ENCODE assay signal across 11 mouse cellular contexts in genomic region chr7:30456911-30457628, GRCm38 (mm10). TPM values are rescaled to one million over a fixed set of nuclear protein-coding genes. Genes with fewer than 3 reads are reported as not detected.
DNase-seq lines count a peak whose midpoint lies in the region; ATAC-seq and TF ChIP-seq lines count a peak whose summit lies in the region.
"Had no signal": no experiment of that assay in that cellular context is flagged by ENCODE, and none has a peak within 500 bp of the region (broad histone marks: within the 10 kb centered on the region; RNA-seq: fewer than 3 reads in every experiment).

No protein-coding gene starts in this region.

- peaks cover 96% of the 10 kb centered on the region for H3K27me3 ChIP-seq in CH12.LX (replicated peaks)
- H3K27me3 ChIP-seq in forebrain, embryonic 13.5 days, result peaks cover 99% of the 10 kb centered on the region
- H3K27me3 ChIP-seq in limb, embryonic 15.5 days, result peaks cover 94% of the 10 kb centered on the region

- ATAC-seq in forebrain, embryonic 13.5 days, result peak; percentile 41
- no peak for ATAC-seq in limb, embryonic 15.5 days (ENCODE audit: insufficient number of reproducible peaks, low FRiP score, low TSS enrichment, low read depth)

- no peaks in the 10 kb centered on the region for H3K36me3 ChIP-seq in CH12.LX (replicated peaks in 1 of 2; ENCODE audit: control insufficient read depth in 1 of 2, insufficient read depth in 1 of 2, low read length in 1 of 2)
- no peaks in the 10 kb centered on the region for H3K36me3 ChIP-seq in forebrain, embryonic 13.5 days (ENCODE audit: poor library complexity, severe bottlenecking)
- no peaks in the 10 kb centered on the region for H3K36me3 ChIP-seq in limb, embryonic 15.5 days

- in situ Hi-C loops in CH12.LX (cut with MboI; ENCODE audit: low pct_ligation_motif_present, low pct_unique_long_range_greater_than_20kb, low sequenced_read_pairs), result no loop called here

- no peak for TF ChIP-seq RAD21 in CH12.LX (IDR thresholded peaks at IDR 0.05; ENCODE audit: low read depth, low read length)

- TF ChIP-seq CTCF in CH12.LX (conservative IDR thresholded peaks at IDR 0.05 in 1 of 2, IDR thresholded peaks at IDR 0.05 in 1 of 2; ENCODE audit: low read depth in 2 of 2, low read length in 2 of 2), result no peak

- H3K9ac ChIP-seq in CH12.LX (ENCODE audit: insufficient read depth, low read depth), result no peak overlapping the region
- H3K9ac ChIP-seq in forebrain, embryonic 13.5 days, result peak overlapping the region; percentile 48
- H3K9ac ChIP-seq in limb, embryonic 15.5 days, result no peak overlapping the region

- H3K4me1 ChIP-seq in CH12.LX (ENCODE audit: control insufficient read depth in 1 of 2, insufficient read depth in 2 of 2), result peaks cover 16 to 31% of the 10 kb centered on the region in 2 experiments
- H3K4me1 ChIP-seq in forebrain, embryonic 13.5 days, result peaks cover 35% of the 10 kb centered on the region
- peaks cover 23% of the 10 kb centered on the region for H3K4me1 ChIP-seq in limb, embryonic 15.5 days

- TF ChIP-seq POLR2A in CH12.LX (IDR thresholded peaks at IDR 0.05; ENCODE audit: low read depth, low read length), result no peak

- H3K27ac ChIP-seq in CH12.LX (ENCODE audit: insufficient read depth, low read depth), result no peak overlapping the region
- H3K27ac ChIP-seq in forebrain, embryonic 13.5 days, result no peak overlapping the region
- H3K27ac ChIP-seq in limb, embryonic 15.5 days, result no peak overlapping the region

- no peaks in the 10 kb centered on the region for H3K79me2 ChIP-seq in CH12.LX (replicated peaks; ENCODE audit: control insufficient read depth, extremely low read depth, insufficient read depth, poor library complexity, severe bottlenecking)

- TF ChIP-seq EP300 in CH12.LX (IDR thresholded peaks at IDR 0.05; ENCODE audit: low read length), result no peak

- H3K4me3 ChIP-seq in CH12.LX (replicated peaks in 1 of 3; ENCODE audit: low read depth in 2 of 3, low read length in 2 of 3, poor library complexity in 1 of 3), result no peak overlapping the region
- H3K4me3 ChIP-seq in forebrain, embryonic 13.5 days, result peak overlapping the region; percentile 27
- H3K4me3 ChIP-seq in limb, embryonic 15.5 days, result peak overlapping the region; percentile 14; the same call in 1 of the 2 replicates

- DNase-seq in embryo, embryonic 11 days, result peak; percentile 57
- no peak for DNase-seq in embryo, embryonic 10.5 days (ENCODE audit: low spot score)
- DNase-seq in CH12.LX (ENCODE audit: extremely low read depth), result no peak
- DNase-seq in adrenal gland, postnatal 4 days (ENCODE audit: low spot score in 2 of 2), result no peak
- no peak for DNase-seq in left cerebral cortex, postnatal 14 days (ENCODE audit: low spot score in 2 of 2)
- DNase-seq in spleen, postnatal 4 days (ENCODE audit: low spot score in 2 of 2), result no peak
- DNase-seq: adrenal gland, postnatal 25 days had no signal

- H3K4me2 ChIP-seq in CH12.LX (ENCODE audit: insufficient read depth, low read depth, poor library complexity, severe bottlenecking), result peak overlapping the region; percentile 39; the same call in 1 of the 2 replicates
- peak overlapping the region; percentile 54 for H3K4me2 ChIP-seq in forebrain, embryonic 13.5 days
- peak overlapping the region; percentile 33 for H3K4me2 ChIP-seq in limb, embryonic 15.5 days

- H3K9me3 ChIP-seq in CH12.LX (replicated peaks; ENCODE audit: low read length), result no peaks in the 10 kb centered on the region
- no peaks in the 10 kb centered on the region for H3K9me3 ChIP-seq in forebrain, embryonic 13.5 days (replicated peaks)
- no peaks in the 10 kb centered on the region for H3K9me3 ChIP-seq in limb, embryonic 15.5 days

- dilution Hi-C loops in CH12.LX (cut with MboI; ENCODE audit: extremely low pct_ligation_motif_present, extremely low pct_unique_long_range_greater_than_20kb, low sequenced_read_pairs), result no loop called here

- WGBS in forebrain, embryonic 13.5 days, result under 1% methylated on average over 31 of the region's 31 CpGs
- 1% methylated on average over 31 of the region's 31 CpGs for WGBS in limb, embryonic 15.5 days

- intact Hi-C loops in left cerebral cortex, postnatal 14 days (cut with DNase I), result no loop called here

TF ChIP-seq in CH12.LX, 34 proteins besides CTCF, POLR2A, EP300 and RAD21:
- TF ChIP-seq KAT2A (IDR thresholded peaks at IDR 0.05; ENCODE audit: insufficient replicate concordance, low read length) (no peak), TCF12 (IDR thresholded peaks at IDR 0.05; ENCODE audit: low read depth, low read length) (no peak), MXI1 (IDR thresholded peaks at IDR 0.05; ENCODE audit: low read depth, low read length) (no peak), E2F4 (IDR thresholded peaks at IDR 0.05; ENCODE audit: insufficient replicate concordance, low read depth, low read length) (no peak), ELF1 (IDR thresholded peaks at IDR 0.05; ENCODE audit: low read depth, low read length) (no peak), ZMIZ1 (IDR thresholded peaks at IDR 0.05; ENCODE audit: low read depth, low read length) (no peak), POLR2AphosphoS2 (IDR thresholded peaks at IDR 0.05; ENCODE audit: low read depth, low read length) (no peak), RCOR1 (conservative IDR thresholded peaks at IDR 0.05; ENCODE audit: low read depth, low read length) (no peak), SMC3 (IDR thresholded peaks at IDR 0.05; ENCODE audit: low read depth, low read length) (no peak), SIN3A (IDR thresholded peaks at IDR 0.05; ENCODE audit: low read length) (no peak), HCFC1 (IDR thresholded peaks at IDR 0.05; ENCODE audit: low read depth, low read length) (no peak)
TF ChIP-seq in CH12.LX: peak in this region for 0.

RNA-seq across cellular contexts. Expression of gene Kirrel2, which starts 0.4 kb away (rescaled TPM):
- total RNA-seq in CH12.LX (2012; rRNA removed) (not detected in 2 replicates), CH12.LX (2014; rRNA removed) (not detected in 2 replicates)
- polyA plus RNA-seq in CH12.LX (2012; ENCODE audit: insufficient read length, low read depth), result not detected in 2 replicates
- 0.36 and 0.65 TPM in 2 replicates for polyA plus RNA-seq in forebrain, embryonic 13.5 days (2015; fragmentation: Nextera tagmentation; extraction: Ambion mirVana)
- polyA plus RNA-seq in limb, embryonic 15.5 days (2015; fragmentation: Nextera tagmentation; extraction: Ambion mirVana), result 0.04 and 0.38 TPM in 2 replicates
- 1 to 10 TPM in 1 of 2 experiments, under 1 TPM in 1; 0.14 to 1.3 TPM for total RNA-seq in adrenal gland, postnatal 4 days (2021)
- total RNA-seq in left cerebral cortex, postnatal 14 days (2021), result 1 to 10 TPM; 6.1 to 8.0 TPM
- total RNA-seq: adrenal gland, postnatal 25 days; neutrophil, adult 5-6 weeks had no signal

RNA-seq across cellular contexts. Expression of gene Nphs1, which starts 1.0 kb away (rescaled TPM):
- total RNA-seq in CH12.LX (2012; rRNA removed), result 2.1 and 2.4 TPM in 2 replicates
- total RNA-seq in CH12.LX (2014; rRNA removed), result not detected in 2 replicates
- polyA plus RNA-seq in CH12.LX (2012; ENCODE audit: insufficient read length, low read depth), result 1.0 TPM in 1 of 2 replicates, not detected in the other
- 0.15 and 0.18 TPM in 2 replicates for polyA plus RNA-seq in forebrain, embryonic 13.5 days (2015; fragmentation: Nextera tagmentation; extraction: Ambion mirVana)
- polyA plus RNA-seq in limb, embryonic 15.5 days (2015; fragmentation: Nextera tagmentation; extraction: Ambion mirVana), result 0.07 TPM in 1 of 2 replicates, not detected in the other
- 1 to 10 TPM in 1 of 2 experiments, under 1 TPM in 1; 0.08 to 7.1 TPM for total RNA-seq in adrenal gland, postnatal 4 days (2021)
- under 1 TPM; 0.35 to 0.53 TPM for total RNA-seq in left cerebral cortex, postnatal 14 days (2021)
- total RNA-seq: adrenal gland, postnatal 25 days; neutrophil, adult 5-6 weeks had no signal

RNA-seq across cellular contexts. Expression of gene Aplp1, which starts 11.7 kb away (rescaled TPM):
- total RNA-seq in CH12.LX (2012; rRNA removed), result 0.34 and 0.93 TPM in 2 replicates
- not detected in 2 replicates for total RNA-seq in CH12.LX (2014; rRNA removed)
- polyA plus RNA-seq in CH12.LX (2012; ENCODE audit: insufficient read length, low read depth), result 0.10 TPM in 1 of 2 replicates, not detected in the other
- 306 and 329 TPM in 2 replicates for polyA plus RNA-seq in forebrain, embryonic 13.5 days (2015; fragmentation: Nextera tagmentation; extraction: Ambion mirVana)
- polyA plus RNA-seq in limb, embryonic 15.5 days (2015; fragmentation: Nextera tagmentation; extraction: Ambion mirVana), result 28.6 and 32.7 TPM in 2 replicates
- 10 to 100 TPM; 49.5 to 59.1 TPM for total RNA-seq in adrenal gland, postnatal 4 days (2021)
- total RNA-seq in left cerebral cortex, postnatal 14 days (2021), result 1,000 to 10,000 TPM; 1,098 to 1,148 TPM
- total RNA-seq: neutrophil, adult 5-6 weeks had no signal

RNA-seq across cellular contexts. Expression of gene Nfkbid, which starts 35.5 kb away (rescaled TPM):
- 133 and 161 TPM in 2 replicates for total RNA-seq in CH12.LX (2012; rRNA removed)
- 131 and 144 TPM in 2 replicates for total RNA-seq in CH12.LX (2014; rRNA removed)
- polyA plus RNA-seq in CH12.LX (2012; ENCODE audit: insufficient read length, low read depth), result 175 and 197 TPM in 2 replicates
- 1.3 and 1.6 TPM in 2 replicates for polyA plus RNA-seq in forebrain, embryonic 13.5 days (2015; fragmentation: Nextera tagmentation; extraction: Ambion mirVana)
- polyA plus RNA-seq in limb, embryonic 15.5 days (2015; fragmentation: Nextera tagmentation; extraction: Ambion mirVana), result 1.4 and 2.1 TPM in 2 replicates
- total RNA-seq in adrenal gland, postnatal 4 days (2021), result 1 to 10 TPM; 2.1 to 2.3 TPM
- total RNA-seq in left cerebral cortex, postnatal 14 days (2021), result 1 to 10 TPM; 2.8 to 4.2 TPM

RNA-seq across cellular contexts. Expression of gene Prodh2, which starts 36.4 kb away (rescaled TPM):
- total RNA-seq in CH12.LX (2012; rRNA removed) (not detected in 2 replicates), CH12.LX (2014; rRNA removed) (not detected in 2 replicates)
- not detected in 2 replicates for polyA plus RNA-seq in CH12.LX (2012; ENCODE audit: insufficient read length, low read depth)
- 0.31 TPM in 1 of 2 replicates, not detected in the other for polyA plus RNA-seq in forebrain, embryonic 13.5 days (2015; fragmentation: Nextera tagmentation; extraction: Ambion mirVana)
- polyA plus RNA-seq in limb, embryonic 15.5 days (2015; fragmentation: Nextera tagmentation; extraction: Ambion mirVana), result 0.18 TPM in 1 of 2 replicates, not detected in the other
- 10 to 100 TPM; 11.6 to 24.9 TPM for total RNA-seq in adrenal gland, postnatal 4 days (2021)
- not detected for total RNA-seq in left cerebral cortex, postnatal 14 days (2021)
- total RNA-seq: adrenal gland, postnatal 25 days; left cerebral cortex, postnatal 36 days; neutrophil, adult 5-6 weeks had no signal

Comparison
In these comparisons a context has a peak if more than half of its experiments do, and no peak if none do; other contexts are left out.
1. H3K4me3 ChIP-seq: peak in forebrain, embryonic 13.5 days (single experiment) and limb, embryonic 15.5 days (single experiment); none in CH12.LX (0 of 3).
2. RNA of gene Aplp1, which starts 11.7 kb away (total RNA-seq): 1,098 to 1,148 TPM in left cerebral cortex, postnatal 14 days and 49.5 to 59.1 TPM in adrenal gland, postnatal 4 days; 0.34 to 0.93 TPM in CH12.LX; every median in the first group is over 10 times any median in the second.
3. Peak in every context shown above with its lines, with median percentiles within 50 percentile points of each other: H3K4me2 ChIP-seq.